Mouse (Mus musculus) T-helper 1 cell (primary cell): ENCODE results near the gene Mllt6.
"Not testable (repeated sequence)": the region's sequence is repeated elsewhere in the genome, so short reads cannot be mapped to it uniquely, and the experiment has no call there.

Experiments used
- in situ Hi-C: fragments of 300-600 bp; cut with MboI, MseI; formaldehyde crosslinking; loops from one replicate; pipeline ENCODE4 v1.15.1; 2025; ENCODE audit warnings: high pct_unique_total_duplicates

The Mllt6 gene

DNA sequence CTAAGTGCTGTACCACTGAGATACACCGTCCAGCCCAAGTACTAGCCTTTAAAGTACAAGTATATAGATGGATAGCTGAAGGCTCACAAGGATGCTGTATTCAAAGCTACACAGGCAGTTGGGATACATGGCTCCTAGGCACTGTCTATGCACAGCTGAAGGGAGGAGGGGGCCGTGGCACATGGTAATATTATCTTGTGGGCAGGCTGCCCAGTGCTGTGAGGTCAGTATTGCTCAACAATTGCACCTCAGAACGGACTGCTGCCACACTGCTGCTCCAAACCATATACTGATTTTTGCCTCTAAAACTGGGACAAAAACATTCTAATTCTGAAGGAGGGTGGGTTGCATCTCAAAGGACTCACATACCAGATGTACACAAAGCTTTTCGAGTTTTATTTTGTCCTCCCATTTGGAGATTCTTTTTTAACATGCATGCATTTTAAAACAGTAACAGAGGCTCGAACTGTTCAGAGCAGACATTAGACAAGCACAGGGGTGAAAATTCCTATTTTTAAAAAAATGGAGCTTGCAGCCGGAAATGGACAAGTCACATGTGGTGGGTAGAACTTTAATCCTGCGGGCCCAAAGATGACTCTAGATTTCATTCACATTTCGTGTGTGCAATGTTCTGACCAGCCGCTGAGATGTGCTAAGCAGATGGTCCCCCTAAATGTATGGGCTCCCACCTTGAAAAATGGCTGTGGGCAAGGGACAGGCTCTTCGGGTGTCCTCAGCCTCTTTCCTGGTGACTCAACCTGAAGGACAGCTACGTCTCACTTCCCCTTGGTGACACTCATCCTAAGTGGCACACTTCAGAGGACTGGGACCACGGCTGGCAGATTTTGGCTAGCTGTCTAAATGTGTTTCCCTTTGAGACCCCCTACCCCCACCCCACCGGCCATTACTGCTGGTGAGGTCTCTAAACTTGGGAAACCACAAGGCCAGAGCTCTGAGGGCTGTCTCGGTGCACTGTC is 51.9 kb downstream of the Mllt6 start:
- in situ Hi-C loops: no loop called here

DNA sequence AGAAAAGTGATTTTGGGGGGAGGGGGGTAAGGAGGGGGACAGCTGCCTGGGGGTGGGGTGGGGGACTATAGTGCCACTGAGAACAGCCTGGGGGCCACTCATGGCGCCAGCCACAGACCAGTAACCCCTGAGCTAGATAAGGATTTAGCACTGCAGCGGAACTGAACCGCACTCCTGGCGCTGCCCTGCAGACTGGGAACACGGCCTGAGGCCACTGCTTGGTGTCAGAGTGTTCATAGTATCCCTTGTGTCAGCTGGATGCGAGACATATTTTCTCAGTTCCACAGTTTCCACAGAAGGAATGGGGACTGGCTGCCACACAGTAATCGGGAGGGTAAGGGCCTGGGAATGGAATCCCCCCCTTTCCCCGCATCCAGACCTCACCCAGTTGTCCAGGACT is 52.8 kb downstream of the Mllt6 start:
- in situ Hi-C loops: no loop called here

DNA sequence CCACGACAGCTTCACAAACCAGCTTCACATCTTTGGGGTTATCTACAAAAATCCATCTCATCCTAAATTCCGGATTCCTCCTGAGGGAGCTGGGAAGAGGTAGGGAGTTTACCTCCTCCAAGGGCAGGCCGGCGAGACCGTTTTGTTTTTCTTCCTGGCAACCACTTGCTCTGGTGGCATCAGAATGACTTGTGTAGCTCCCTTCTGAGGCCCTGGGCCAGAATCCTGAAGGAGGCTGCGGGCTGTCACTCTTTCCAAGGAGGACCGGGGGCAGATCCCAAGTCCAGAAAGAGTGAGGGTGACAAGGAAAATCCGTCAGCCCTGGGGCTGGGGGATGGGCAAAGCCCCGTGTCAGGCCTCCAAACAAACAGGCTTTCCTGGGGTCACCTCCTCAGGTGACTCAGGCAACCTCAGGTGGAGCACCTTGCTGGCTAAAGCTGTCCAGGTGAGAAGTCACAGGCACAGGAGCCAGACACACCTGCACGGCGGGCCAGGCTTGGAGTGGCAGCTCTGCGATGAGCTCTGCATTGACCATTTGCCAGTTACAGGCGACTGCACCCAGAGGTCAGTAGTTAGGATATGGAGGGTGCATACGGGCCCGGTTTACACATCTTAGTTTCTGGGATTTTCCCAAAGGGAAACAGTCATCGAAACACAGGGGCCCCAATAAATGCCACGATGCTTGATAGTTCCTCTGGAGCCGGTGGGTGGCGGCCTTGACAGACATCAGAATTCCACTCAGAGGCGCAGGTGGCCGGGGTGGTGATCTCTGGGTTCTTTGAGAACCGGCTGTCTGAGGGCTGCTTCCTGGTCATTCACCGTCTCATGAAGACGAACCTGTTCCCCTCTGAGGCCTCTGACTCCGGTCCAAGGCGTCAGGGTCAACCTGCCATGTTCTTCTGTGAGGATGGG is 54.4 kb downstream of the Mllt6 start:
- in situ Hi-C loops: no loop called here

DNA sequence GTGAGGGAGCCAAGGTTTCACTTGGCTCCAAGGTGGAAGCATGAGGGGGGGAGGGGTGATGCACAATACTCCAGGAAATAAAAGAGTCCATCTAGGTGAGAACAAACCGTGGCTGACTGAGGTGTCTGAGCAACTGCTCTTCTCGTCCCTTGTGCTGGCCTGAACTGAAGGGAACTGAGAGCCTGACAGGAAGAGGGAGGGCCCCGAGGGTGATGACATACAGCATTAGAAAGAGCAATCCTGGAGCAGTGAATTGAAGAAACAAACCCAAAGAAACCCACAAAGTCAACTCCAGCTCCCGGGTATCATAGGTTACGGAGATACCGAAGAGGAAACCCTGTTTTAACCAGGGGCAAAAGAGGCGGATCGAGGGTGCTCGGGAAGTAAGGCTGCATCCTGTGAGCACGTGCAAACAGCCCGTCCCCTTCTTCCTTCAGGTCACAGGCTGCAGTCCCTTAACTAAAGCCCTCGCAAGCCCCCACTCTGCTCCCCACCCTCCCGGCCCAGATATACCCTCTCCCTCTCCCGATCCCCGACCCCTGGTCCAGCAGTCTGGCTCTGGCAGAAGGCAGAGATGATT is 55.2 kb downstream of the Mllt6 start:
- in situ Hi-C loops: no loop called here

DNA sequence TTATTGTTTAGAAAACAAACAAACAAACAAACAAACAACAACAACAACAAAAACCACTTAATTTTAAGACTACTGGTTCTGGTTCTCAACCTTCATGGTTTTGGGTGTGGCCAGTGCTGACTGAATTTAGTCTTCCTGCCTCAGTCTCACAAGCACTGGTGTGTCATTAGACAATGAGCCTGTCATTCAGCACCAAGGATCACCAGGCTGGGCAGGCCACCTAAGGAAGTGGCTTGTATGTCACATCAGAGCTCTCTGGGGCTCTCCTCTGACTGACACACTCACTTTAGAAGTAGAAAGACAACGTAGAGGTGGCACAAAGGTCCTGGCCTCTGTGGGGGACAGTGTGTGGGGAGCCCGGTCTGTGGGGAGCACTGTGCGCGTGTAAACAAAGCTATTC is 55.8 kb downstream of the Mllt6 start:
- in situ Hi-C loops: no loop called here

DNA sequence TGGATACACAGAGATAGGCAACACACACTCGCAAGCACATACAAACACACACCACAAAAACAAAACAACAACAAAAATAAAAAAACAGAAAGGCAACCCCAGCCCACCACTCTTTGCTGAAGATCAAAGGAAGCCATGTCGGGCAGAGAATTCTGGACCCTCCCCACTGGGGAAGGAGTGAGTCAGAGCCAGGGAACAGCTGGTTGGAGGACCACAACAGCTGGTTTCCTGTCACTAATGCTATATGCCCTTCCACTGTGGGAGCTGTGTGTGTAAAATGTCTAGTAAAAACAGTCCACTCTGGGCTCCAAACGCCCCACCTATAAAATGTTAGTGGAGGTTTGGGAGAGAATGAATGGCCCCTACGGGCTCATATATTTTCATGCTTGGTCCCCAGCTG is 58.1 kb downstream of the Mllt6 start:
- in situ Hi-C loops: no loop called here

DNA sequence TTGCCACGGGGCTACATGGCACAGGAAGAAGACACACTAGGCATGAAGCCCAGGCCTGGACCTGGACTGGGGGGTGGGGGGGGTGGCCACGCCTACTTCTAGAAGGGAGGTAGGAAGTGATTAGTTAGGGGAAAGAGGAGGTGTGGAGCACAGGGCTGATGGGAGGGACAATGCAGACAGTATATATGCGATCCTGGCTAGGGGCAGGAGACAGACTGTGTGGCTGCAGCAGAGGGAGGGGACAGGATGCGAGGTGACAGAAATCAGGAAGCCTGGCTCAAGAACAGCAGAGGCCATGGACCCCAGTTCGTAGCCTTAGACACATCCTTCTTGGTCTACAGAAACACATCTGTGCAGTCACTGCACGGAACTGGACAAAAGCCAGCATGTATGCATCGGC is 60.5 kb downstream of the Mllt6 start:
- in situ Hi-C loops: no loop called here

DNA sequence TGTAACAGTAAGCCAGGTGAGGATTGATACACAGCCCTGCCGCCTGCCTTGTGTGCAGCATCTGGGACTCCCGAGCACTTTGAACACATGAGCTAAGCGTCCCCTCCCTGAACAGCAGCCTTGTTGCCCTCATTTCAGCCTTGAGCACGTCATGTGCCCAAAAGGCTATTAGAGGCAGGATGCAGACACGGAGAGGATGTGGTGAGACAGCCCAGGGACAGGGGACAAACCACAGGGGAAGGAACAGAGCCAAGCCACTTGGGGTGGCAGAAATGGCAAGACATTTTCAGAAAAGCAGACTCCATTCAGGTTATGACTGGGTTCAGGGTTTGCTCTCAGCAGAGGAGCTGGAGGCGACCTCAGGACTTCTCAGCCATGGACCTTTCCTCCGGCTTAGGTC is 65.1 kb downstream of the Mllt6 start:
- in situ Hi-C loops: no loop called here

DNA sequence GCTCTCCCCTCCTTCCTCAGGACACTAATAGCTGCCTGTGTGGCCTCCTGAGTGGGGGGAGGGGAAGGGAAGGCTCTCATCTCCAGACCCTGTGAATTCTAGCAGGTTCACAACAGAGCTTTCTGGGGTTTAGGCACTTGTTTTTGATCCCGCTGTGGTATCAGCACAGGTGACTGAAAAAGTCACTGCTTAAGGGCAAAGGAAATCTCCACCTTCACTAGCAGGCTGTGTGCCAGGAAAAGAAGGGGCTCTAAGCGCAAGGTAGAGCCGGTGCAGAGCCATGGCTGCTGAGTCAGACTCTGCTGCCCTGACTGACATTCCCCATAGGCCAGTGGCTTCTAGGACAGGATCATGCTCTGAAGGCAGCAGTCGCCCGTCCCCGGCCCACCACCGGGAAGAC is 65.5 kb downstream of the Mllt6 start:
- in situ Hi-C loops: no loop called here

DNA sequence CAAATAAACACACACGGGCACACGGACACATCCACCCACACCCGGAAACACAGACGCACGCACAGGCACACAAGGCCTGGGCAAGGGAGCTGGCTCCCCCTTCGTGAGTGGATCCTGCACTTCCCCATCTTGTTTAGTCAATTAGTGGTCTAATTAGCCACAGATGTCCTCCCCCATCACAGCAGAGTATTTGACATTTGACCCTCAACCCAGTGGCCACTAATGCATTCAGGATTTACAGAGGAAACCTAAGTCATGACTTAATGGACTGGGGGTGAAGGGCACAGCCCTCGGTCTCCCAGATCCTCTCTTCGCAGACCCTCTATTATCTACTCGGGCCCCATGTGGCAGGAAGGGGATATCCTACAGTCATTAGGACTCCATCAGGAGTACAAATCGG is 70.5 kb downstream of the Mllt6 start:
- in situ Hi-C loops: no loop called here

DNA sequence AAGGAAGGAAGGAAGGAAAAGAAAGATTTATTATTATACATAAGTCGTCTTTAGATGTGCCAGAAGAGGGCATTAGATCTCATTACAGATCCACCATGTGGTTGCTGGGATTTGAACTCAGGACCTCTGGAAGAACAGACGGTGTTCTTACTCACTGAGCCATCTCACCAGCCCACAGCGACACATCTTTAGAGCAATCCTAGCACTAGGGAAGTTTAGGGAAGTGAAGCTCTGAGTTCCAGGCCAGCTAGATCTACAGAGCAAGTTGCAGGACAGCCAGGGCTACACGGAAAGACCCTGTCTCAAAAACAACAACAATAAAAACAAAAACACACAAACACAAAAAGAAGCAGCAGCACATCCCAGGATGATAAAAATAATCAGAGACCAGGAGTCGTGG is 71.6 kb downstream of the Mllt6 start:
- in situ Hi-C loops: not testable (repeated sequence)
